Mouse (Mus musculus): ENCODE measurements around the gene Tm6sf1. TPM values are rescaled to one million over a fixed set of nuclear protein-coding genes. Genes with fewer than 3 reads are reported as not detected.

The Tm6sf1 gene
- polyA plus RNA-seq, 1 experiment from 2014 or later, result 14.3 TPM

DNA sequence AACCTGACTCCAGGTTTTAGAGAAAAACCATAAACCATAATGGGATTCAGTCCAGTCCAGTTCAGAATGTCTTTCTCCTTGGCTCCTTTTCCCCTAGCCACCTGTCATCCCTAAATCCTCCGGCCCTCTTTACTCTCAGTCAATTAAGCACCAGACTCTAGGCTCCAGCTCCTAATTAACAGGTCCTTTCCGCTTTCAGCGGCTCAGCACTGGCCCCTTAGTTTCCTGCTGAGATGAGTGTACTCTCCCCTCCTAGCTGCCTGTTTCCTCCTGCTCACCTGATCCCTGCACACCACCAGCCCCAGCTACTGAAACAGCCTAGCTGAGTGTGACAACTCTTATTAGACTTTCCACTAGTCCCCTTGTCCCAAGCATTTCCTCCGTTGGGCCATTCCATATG lies 11.0 kb upstream of the Tm6sf1 start:
- Histone ChIP-seq H3K27me3 (ENCODE audit: insufficient read depth, low read length) (no peaks in the 10 kb centered on the region), H3K4me3 (ENCODE audit: low read length) (no peak overlapping the region), H3K9ac (replicated peaks; ENCODE audit: low read length) (no peak overlapping the region), H3K4me1 (ENCODE audit: insufficient read depth, low read length) (peaks cover 14% of the 10 kb centered on the region), H3K27ac (ENCODE audit: low read length) (no peak overlapping the region), H3K4me2 (replicated peaks; ENCODE audit: low read depth, low read length) (no peak overlapping the region), H3K36me3 (ENCODE audit: insufficient read depth, low read length) (no peaks in the 10 kb centered on the region), H3K9me3 (ENCODE audit: low read length) (no peaks in the 10 kb centered on the region)
- WGBS, result 38% methylated on average over 4 of the region's 4 CpGs
- no peak; the same call in 1 of the 2 replicates for ATAC-seq (ENCODE audit: low FRiP score, low TSS enrichment)

DNA sequence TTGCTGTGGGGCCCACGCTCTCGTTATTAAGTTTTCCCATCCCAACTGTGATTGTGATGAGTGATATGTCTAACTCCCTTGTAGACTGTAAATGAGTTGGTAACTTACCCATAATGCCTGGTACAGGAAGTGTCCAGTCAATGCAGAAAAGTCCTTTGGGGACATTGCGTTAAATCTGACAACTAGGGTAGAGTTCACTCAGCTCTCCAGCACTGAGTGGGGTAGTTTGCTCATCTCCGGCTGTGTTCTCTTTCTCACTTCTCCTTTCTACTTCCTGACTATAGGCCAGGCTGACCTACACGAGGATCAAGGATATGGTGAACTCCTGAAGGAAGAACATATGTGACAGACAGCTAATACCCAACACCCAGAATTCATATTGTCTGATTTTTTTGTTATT lies 9.6 kb upstream of the Tm6sf1 start:
- WGBS, result 85% methylated on average over 5 of the region's 5 CpGs
- Histone ChIP-seq H3K4me1 (ENCODE audit: insufficient read depth, low read length) (peaks cover 14% of the 10 kb centered on the region), H3K27ac (ENCODE audit: low read length) (no peak overlapping the region), H3K9me3 (ENCODE audit: low read length) (no peaks in the 10 kb centered on the region), H3K36me3 (ENCODE audit: insufficient read depth, low read length) (no peaks in the 10 kb centered on the region), H3K4me2 (replicated peaks; ENCODE audit: low read depth, low read length) (no peak overlapping the region), H3K4me3 (ENCODE audit: low read length) (no peak overlapping the region), H3K9ac (replicated peaks; ENCODE audit: low read length) (no peak overlapping the region), H3K27me3 (ENCODE audit: insufficient read depth, low read length) (no peaks in the 10 kb centered on the region)
- ATAC-seq (ENCODE audit: low FRiP score, low TSS enrichment), result no peak

- peaks cover 14% of the 10 kb centered on the region for H3K4me1 ChIP-seq (ENCODE audit: insufficient read depth, low read length)
- no peaks in the 10 kb centered on the region for H3K9me3 ChIP-seq (ENCODE audit: low read length)
- no peaks in the 10 kb centered on the region for H3K27me3 ChIP-seq (ENCODE audit: insufficient read depth, low read length)
- H3K4me2 ChIP-seq (replicated peaks; ENCODE audit: low read depth, low read length), result no peak overlapping the region
- 93% methylated on average over 7 of the region's 7 CpGs for WGBS
- no peak for ATAC-seq (ENCODE audit: low FRiP score, low TSS enrichment)
- no peaks in the 10 kb centered on the region for H3K36me3 ChIP-seq (ENCODE audit: insufficient read depth, low read length)
- no peak overlapping the region for H3K9ac ChIP-seq (replicated peaks; ENCODE audit: low read length)
- H3K27ac ChIP-seq (ENCODE audit: low read length), result no peak overlapping the region
- H3K4me3 ChIP-seq (ENCODE audit: low read length), result no peak overlapping the region
Observed at GRCm38 (mm10) chr7:81849633-81850032, 9.2 kb upstream of the Tm6sf1 start.

- H3K9me3 ChIP-seq (ENCODE audit: low read length), result no peaks in the 10 kb centered on the region
- no peak overlapping the region for H3K27ac ChIP-seq (ENCODE audit: low read length)
- 66% methylated on average over 6 of the region's 6 CpGs for WGBS
- ATAC-seq (ENCODE audit: low FRiP score, low TSS enrichment), result no peak
- H3K27me3 ChIP-seq (ENCODE audit: insufficient read depth, low read length), result no peaks in the 10 kb centered on the region
- H3K36me3 ChIP-seq (ENCODE audit: insufficient read depth, low read length), result no peaks in the 10 kb centered on the region
- no peak overlapping the region for H3K4me2 ChIP-seq (replicated peaks; ENCODE audit: low read depth, low read length)
- no peak overlapping the region for H3K9ac ChIP-seq (replicated peaks; ENCODE audit: low read length)
- peaks cover 14% of the 10 kb centered on the region for H3K4me1 ChIP-seq (ENCODE audit: insufficient read depth, low read length)
- no peak overlapping the region for H3K4me3 ChIP-seq (ENCODE audit: low read length)
Observed at GRCm38 (mm10) chr7:81850171-81850570, 8.6 kb upstream of the Tm6sf1 start.

DNA sequence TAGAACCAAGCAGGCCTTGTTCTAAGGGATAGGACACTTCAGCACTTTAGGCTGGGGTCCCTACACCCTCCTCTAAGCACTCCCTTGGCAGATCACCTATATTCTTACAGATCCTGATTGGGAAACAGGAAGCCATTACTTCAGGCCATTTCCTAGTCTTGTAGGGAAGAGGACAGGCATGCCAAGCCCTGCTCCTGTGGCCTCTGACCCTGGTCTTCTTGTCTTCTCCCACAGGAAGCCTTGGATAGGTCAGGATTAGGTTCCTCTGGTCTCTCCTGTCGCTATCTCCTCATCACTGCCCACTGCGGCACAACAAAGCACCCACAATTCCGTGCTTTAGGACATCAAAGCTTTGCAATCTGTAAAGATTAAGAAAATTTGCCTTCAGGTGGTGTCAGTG lies 7.1 kb upstream of the Tm6sf1 start:
- 76% methylated on average over 3 of the region's 3 CpGs for WGBS
- Histone ChIP-seq H3K9me3 (ENCODE audit: low read length) (no peaks in the 10 kb centered on the region), H3K27ac (ENCODE audit: low read length) (peak overlapping the region; percentile 4; the same call in 1 of the 2 replicates), H3K4me2 (replicated peaks; ENCODE audit: low read depth, low read length) (no peak overlapping the region), H3K4me3 (ENCODE audit: low read length) (no peak overlapping the region), H3K27me3 (ENCODE audit: insufficient read depth, low read length) (no peaks in the 10 kb centered on the region), H3K4me1 (ENCODE audit: insufficient read depth, low read length) (peaks cover 14% of the 10 kb centered on the region), H3K9ac (replicated peaks; ENCODE audit: low read length) (no peak overlapping the region), H3K36me3 (ENCODE audit: insufficient read depth, low read length) (no peaks in the 10 kb centered on the region)
- no peak for ATAC-seq (ENCODE audit: low FRiP score, low TSS enrichment)

- 67% methylated on average over 8 of the region's 8 CpGs for WGBS
- ATAC-seq (ENCODE audit: low FRiP score, low TSS enrichment), result no peak
- no peaks in the 10 kb centered on the region for H3K36me3 ChIP-seq (ENCODE audit: insufficient read depth, low read length)
- no peak overlapping the region for H3K4me3 ChIP-seq (ENCODE audit: low read length)
- H3K4me2 ChIP-seq (replicated peaks; ENCODE audit: low read depth, low read length), result no peak overlapping the region
- H3K9me3 ChIP-seq (ENCODE audit: low read length), result no peaks in the 10 kb centered on the region
- H3K9ac ChIP-seq (replicated peaks; ENCODE audit: low read length), result no peak overlapping the region
- peaks cover 23% of the 10 kb centered on the region for H3K4me1 ChIP-seq (ENCODE audit: insufficient read depth, low read length)
- peaks cover 16% of the 10 kb centered on the region; the same call in 1 of the 2 replicates for H3K27me3 ChIP-seq (ENCODE audit: insufficient read depth, low read length)
- H3K27ac ChIP-seq (ENCODE audit: low read length), result no peak overlapping the region
Observed at GRCm38 (mm10) chr7:81854568-81855307, 4.1 kb upstream of the Tm6sf1 start.

GRCm38 (mm10) chr7:81855694-81856093 lies 3.1 kb upstream of the Tm6sf1 start, which contains the start of gene Gm10160:
Gene Gm10160, minus strand, starts transcription at chr7:81855794.
- H3K4me2 ChIP-seq (replicated peaks; ENCODE audit: low read depth, low read length), result no peak within 1 kb of the TSS
- 93% methylated on average over 1 of the region's 1 CpGs for WGBS

DNA sequence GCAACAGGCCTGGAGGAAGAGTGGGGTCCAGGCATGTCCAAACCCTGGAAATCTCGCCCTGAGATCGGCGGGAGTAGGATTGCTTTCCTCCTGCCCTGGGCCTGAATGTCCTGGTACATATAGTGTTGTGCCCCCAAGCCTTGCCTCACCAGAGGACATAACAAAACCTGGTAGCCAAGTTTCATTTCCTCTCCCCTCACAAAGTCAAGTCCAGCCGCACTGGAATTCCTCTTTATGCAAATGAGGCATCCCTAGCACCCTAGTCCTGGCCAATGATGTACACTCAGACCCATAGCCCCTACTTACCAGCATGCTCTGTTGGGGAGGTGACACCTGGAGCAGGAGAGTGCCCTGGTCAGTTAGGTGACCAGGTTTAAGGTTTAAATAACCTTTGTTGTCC lies 2.6 kb upstream of the Tm6sf1 start:
- no peak overlapping the region for H3K27ac ChIP-seq (ENCODE audit: low read length)
- ATAC-seq (ENCODE audit: low FRiP score, low TSS enrichment), result no peak
- H3K4me3 ChIP-seq (ENCODE audit: low read length), result no peak overlapping the region
- 78% methylated on average over 4 of the region's 4 CpGs for WGBS
- H3K4me2 ChIP-seq (replicated peaks; ENCODE audit: low read depth, low read length), result no peak overlapping the region
- no peak overlapping the region for H3K9ac ChIP-seq (replicated peaks; ENCODE audit: low read length)
- peaks cover 20% of the 10 kb centered on the region for H3K4me1 ChIP-seq (ENCODE audit: insufficient read depth, low read length)
- H3K27me3 ChIP-seq (ENCODE audit: insufficient read depth, low read length), result peaks cover 16% of the 10 kb centered on the region; the same call in 1 of the 2 replicates
- H3K36me3 ChIP-seq (ENCODE audit: insufficient read depth, low read length), result no peaks in the 10 kb centered on the region
- no peaks in the 10 kb centered on the region for H3K9me3 ChIP-seq (ENCODE audit: low read length)

More at GRCm38 (mm10) chr7:81855694-81856093, 3.1 kb upstream of the Tm6sf1 start, which contains the start of gene Gm10160:
- no peak within 1 kb of the TSS for H3K9ac ChIP-seq (replicated peaks; ENCODE audit: low read length)
- no peak within 1 kb of the TSS for H3K27ac ChIP-seq (ENCODE audit: low read length)
- no peaks in the 10 kb centered on the region for H3K9me3 ChIP-seq (ENCODE audit: low read length)
- H3K4me1 ChIP-seq (ENCODE audit: insufficient read depth, low read length), result peaks cover 25% of the 10 kb centered on the region
- no peak for ATAC-seq (ENCODE audit: low FRiP score, low TSS enrichment)
- H3K4me3 ChIP-seq (ENCODE audit: low read length), result no peak within 1 kb of the TSS
- H3K36me3 ChIP-seq (ENCODE audit: insufficient read depth, low read length), result no peaks in the 10 kb centered on the region
- H3K27me3 ChIP-seq (ENCODE audit: insufficient read depth, low read length), result peaks cover 16% of the 10 kb centered on the region; the same call in 1 of the 2 replicates

- H3K4me2 ChIP-seq (replicated peaks; ENCODE audit: low read depth, low read length), result peak overlapping the region; percentile 91
- peaks cover 16% of the 10 kb centered on the region; the same call in 1 of the 2 replicates for H3K27me3 ChIP-seq (ENCODE audit: insufficient read depth, low read length)
- peak overlapping the region; percentile 70; the same call in 1 of the 2 replicates for H3K4me3 ChIP-seq (ENCODE audit: low read length)
- no peaks in the 10 kb centered on the region for H3K9me3 ChIP-seq (ENCODE audit: low read length)
- no peak for ATAC-seq (ENCODE audit: low FRiP score, low TSS enrichment)
- H3K9ac ChIP-seq (replicated peaks; ENCODE audit: low read length), result 0 out of 2 replicates have a peak overlapping the region, but pooled peaks have one; percentile 6
- WGBS, result 6% methylated on average over 9 of the region's 9 CpGs
- no peaks in the 10 kb centered on the region for H3K36me3 ChIP-seq (ENCODE audit: insufficient read depth, low read length)
- no peak overlapping the region for H3K27ac ChIP-seq (ENCODE audit: low read length)
- peaks cover 17% of the 10 kb centered on the region for H3K4me1 ChIP-seq (ENCODE audit: insufficient read depth, low read length)
Observed at GRCm38 (mm10) chr7:81858236-81858635, 565 bp upstream of the Tm6sf1 start.

DNA sequence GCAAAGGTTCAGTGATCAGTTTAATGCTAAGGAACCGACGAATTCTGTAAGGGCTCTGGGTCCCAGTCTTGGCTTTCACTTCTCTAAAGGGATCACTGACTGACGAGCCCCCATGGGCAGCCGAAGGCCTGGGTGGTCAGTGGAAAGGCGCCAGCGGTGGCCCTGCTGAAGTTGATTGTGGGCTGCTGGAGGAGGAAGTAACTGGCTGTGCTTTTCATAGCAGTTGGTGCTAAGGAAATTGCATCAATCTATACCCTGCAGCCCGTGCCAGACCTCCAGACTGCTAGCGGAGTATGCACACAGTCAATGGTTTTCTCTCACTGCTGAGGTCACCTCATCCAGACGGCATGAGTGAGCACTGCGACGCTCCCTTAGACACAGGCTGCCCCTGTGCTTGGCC lies 1.3 kb downstream of the Tm6sf1 start:
- H3K27me3 ChIP-seq (ENCODE audit: insufficient read depth, low read length), result peaks cover 16% of the 10 kb centered on the region; the same call in 1 of the 2 replicates
- H3K4me1 ChIP-seq (ENCODE audit: insufficient read depth, low read length), result peaks cover 17% of the 10 kb centered on the region
- peak overlapping the region; percentile 91 for H3K4me2 ChIP-seq (replicated peaks; ENCODE audit: low read depth, low read length)
- no peak overlapping the region for H3K9ac ChIP-seq (replicated peaks; ENCODE audit: low read length)
- no peaks in the 10 kb centered on the region for H3K36me3 ChIP-seq (ENCODE audit: insufficient read depth, low read length)
- peak overlapping the region; percentile 70 for H3K4me3 ChIP-seq (ENCODE audit: low read length)
- H3K27ac ChIP-seq (ENCODE audit: low read length), result peak overlapping the region; percentile 43
- whole genome bisulfite sequencing, result 29% methylated on average over 11 of the region's 11 CpGs
- no peaks in the 10 kb centered on the region for H3K9me3 ChIP-seq (ENCODE audit: low read length)
- ATAC-seq (ENCODE audit: low FRiP score, low TSS enrichment), result peak; percentile 24; the same call in 1 of the 2 replicates

All from kidney, embryonic 16.5 days (tissue).